Mouse (Mus musculus) right cerebral cortex, adult 18-20 months (tissue): ENCODE results near the gene Col15a1.

Experiments
- DNase-seq: peaks from one replicate; pipeline ENCODE4 v3.0.0; 2022; ENCODE audit warnings: mixed read lengths

Gene Col15a1

DNA sequence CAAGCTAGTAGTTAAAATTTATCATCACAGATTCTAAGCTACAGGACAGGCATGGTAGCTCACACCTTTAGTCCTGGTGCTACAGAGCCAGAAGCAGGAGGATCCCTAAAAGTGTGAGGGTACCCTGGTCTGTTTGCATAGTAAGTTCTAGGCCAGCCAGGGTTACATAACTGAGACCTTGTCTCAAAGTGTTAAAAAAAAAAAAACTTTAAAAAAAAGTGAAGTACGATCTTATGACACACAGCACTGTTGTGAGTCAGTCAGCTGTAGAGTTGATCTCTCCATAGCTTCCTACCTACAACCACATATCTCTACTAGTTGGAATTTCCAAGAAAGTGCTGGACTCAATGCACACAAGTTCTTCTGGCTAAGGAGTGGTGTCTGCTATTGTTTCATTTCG lies 67.0 kb downstream of the Col15a1 start:
- DNase-seq = no peak

DNA sequence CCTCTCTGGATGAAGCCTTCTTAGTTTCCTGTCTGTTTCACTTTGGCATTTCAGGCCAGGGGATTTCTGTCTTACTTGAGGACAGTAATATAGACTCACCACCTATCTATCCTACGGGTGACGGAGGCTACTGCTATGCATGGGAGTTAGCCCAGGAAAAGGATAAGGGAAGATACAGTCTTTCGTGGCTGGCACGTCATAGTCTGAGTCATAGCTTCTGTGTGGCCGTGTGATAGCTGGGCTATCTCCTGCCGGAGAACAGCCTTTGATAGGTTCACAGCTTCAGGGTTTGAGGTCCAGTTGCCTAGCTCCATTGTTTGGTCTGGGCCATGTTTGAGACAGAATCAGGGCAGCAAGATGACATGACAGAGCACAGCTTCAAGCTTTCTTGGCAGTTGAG lies 70.4 kb downstream of the Col15a1 start:
- no peak for DNase-seq

DNA sequence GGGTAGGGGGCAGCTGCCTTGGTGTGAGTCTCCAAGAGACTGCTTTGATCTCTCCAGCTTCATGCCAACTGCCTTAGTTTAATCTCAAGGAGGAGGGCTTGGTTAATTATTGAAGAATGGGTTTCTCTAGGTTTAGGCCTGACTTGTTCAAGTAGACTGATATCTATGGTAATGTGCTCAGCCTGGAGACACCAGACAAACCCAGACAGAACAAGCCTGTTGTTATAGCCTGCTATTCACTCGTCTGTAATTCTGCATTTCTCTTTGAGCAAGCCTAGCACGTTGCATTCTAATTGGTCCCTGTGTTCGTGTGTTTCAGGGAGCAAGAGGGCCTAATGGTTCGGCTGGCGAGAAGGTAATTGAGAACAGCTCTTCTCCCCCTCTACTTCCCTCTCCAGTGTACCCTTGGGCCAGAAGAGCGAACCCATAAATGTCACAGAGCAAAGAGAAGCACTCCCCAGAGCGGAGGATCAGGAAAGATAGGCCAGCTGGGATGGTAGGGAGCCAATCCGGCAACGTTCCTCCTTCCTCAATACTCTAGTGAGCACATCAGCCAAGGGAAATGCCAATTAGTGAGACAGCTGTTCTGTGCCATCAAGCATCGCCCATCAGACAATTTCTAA lies 71.2 kb downstream of the Col15a1 start:
- no peak for DNase-seq

DNA sequence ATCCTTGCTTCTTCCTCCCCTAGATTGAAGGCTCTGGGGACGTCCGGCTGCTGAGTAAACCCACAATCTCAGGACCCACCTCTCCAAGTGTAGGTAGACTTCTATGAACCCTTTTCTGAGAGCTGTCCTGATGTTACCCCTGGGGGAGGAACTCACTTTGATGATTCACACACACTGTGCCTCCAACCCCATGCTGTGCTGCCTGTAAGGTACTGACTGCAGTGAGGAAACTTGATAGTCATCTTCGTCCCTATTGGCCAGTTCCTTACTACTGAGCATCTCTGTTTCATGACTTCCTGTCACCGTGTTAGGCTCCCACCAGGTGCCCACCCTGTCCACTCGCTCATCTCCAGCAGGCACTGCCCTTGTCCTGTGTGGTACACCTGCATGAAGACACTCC lies 72.2 kb downstream of the Col15a1 start:
- DNase-seq = no peak

DNA sequence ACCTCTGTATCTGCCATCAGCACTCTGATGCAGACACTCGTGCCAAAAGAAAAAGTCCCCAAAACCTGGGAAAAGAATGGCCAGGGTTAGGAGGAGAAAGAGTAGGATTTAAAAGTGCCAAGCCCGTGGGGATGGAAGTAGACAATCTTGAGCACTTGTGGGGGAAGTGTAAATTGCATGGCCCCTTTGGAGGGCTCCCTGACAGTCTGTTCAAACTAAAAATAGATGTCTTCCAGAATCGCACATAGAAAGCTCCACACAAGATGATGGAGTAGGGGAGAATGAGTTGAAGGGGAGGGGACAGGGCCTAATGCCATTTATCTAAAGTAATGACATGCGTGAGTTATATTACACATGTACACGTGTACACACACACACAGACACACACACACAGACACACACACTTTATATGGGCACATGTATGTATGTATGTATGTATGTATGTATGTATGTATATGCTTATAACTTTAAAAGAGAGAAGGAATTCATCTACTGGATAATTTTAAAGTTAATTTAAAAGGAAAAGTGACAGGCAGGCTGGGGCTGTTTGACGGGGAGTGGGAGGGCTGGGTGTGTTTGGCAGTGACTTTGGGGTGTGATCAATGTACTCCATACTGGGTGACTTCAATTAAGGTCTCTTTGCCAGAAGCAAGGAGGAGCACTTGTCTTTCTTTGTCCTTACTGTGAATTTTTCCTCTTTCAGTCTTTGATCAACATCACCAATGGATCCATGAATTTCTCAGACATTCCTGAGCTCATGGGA lies 74.1 kb downstream of the Col15a1 start:
- DNase-seq = no peak

DNA sequence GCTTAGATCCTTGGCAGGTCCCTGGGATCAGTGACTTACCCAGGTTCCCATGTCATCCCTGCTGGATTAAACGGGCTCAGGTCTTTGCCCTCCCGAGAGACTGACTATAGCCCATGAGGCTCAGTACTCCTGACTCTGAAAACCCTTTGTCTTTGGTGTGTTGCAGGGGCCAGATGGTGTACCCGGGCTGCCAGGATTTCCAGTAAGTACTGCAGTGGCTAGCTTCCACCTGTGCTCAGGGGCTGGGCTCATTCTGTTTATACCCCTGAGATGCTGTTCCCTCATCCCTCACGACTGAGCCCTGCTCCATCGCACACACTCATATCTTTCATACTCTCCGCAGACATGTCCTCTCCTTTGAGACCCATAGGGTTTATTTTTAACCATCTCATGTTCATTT lies 76.3 kb downstream of the Col15a1 start:
- DNase-seq = no peak

DNA sequence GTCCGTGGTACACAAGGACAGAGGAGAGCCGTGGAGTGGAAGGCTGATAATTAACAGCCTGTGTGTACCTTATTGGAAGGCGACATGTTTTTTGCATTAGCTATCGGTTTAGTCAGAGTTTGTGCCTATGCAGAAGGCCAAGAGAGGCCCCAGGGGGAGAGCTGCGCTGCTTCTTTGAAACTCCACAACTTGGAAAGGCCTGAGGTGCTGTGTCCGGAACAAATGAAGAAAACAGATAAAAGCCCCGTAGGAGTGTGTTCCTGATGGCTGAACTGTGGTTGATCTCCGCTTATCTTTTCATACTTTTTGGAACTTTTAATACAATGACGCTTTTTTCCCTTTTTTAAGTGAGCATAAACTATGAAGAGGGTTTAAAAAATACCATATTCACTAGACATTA lies 76.9 kb downstream of the Col15a1 start:
- no peak for DNase-seq

DNA sequence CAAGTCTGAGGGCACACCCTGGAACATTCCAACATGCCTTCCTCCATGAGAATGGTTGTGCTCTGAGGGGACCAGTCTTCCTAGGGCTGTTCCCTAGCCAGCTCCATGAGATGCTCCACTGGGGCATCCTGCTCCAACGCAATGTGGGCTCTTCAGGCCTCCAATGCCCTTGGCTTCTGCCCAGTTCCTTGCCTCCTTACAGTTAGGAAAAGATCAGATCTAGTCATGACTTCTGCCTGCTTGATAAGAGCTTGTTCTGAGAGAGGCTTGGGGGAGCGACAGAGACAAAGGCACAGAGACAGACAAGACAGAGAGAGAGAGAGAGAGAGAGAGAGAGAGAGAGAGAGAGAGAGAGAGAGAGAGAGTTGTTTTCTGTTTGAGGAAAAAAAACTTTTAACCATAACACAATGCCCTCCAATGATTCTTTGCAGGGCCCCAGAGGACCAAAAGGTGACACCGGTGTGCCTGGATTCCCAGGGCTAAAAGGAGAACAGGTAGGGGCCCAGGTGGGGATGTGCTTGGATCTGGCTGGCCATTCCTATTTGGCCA lies 78.7 kb downstream of the Col15a1 start:
- DNase-seq = no peak

DNA sequence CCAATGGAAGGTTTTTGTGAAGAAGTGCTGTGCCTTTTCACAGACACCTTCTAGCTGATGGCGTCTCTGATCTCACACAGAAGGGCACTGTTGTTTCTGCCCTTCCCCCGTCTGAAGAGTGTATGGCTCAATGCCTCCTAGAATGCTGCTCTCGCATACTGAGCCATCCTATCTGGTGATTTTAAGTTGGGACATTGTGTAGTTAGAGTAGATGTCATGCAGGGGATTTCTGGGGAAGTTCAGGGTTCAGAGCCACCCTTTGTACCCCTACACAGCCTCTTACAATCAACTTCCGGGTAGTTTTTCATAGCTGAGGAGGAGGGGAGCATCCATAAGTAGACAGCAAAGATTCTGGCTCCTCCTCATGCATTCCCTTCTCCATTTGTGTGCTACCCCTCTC lies 79.5 kb downstream of the Col15a1 start:
- DNase-seq = no peak

DNA sequence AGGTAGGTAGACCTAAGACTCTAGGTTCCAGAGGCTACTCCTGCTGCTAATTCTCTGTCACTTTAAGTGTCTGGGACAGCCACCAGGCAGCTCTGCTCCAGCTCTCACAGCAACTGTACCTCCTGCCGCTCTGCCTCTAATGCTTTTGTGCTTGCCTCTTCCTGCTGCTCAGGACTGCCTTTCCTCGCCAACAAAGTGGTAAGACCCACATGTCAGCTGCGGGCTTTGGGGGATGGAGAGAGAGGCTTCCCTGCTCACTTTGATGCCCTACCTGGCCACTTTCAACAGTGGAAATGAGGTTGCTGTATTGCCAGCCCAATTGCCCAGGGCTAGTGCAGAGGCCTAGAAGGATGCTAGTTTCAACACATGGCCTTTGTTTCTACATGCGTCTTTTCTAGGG lies 80.3 kb downstream of the Col15a1 start:
- no peak for DNase-seq

DNA sequence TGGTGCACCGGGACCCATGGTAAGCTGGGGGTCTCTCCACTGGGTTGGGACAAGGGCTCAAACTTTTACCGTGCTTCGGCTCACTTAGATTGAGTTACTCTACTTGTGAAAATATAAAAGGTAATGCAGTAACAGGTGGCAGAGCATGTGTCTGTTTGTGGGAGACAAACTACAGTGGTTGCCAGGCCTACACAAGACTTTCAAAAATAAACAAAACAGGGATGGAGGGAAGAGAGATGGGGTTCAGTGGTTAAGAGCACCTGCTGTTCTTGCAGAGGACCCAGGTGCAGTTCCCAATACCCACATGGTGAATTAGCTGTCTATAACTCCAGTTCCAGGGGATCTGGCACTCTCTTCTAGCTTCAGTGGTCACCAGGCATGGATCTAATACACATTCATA lies 81.6 kb downstream of the Col15a1 start:
- no peak for DNase-seq

DNA sequence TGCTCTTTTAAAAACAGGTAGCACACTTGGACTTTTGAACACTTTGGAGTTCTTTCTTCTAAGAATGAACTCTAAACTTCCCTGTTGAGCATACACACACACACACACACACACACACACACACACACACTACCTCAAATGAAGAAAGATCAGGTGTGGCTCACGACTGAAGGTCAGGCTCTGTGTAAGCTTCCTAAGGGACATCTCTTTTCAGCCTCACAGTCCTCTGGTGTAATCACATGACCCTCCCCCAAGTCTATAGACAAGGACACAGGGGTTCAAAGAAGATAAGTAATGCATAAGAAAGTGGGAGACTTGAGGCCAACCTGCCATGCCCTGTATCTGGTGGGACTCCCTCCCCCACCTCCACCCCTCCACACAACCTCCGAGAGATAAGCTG lies 82.5 kb downstream of the Col15a1 start:
- no peak for DNase-seq

DNA sequence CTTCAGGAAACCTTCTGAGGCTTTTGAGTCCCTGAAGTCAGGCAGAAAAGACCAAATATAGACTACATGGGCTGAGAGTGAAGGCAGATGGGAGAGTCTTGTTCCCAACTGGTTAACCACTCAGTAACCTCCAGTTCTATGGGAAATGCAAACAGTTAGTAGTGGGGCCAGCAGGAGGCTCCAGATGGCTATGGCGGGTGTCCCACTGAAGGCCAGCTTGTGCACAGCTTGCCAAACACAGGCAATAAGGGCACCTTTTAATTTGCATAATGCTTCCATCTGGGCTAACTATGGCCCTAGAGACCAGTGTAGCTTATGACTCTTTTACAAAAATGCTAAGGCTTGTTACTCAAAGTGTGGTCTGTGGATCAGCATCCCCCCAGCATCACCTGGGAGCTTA lies 83.1 kb downstream of the Col15a1 start:
- DNase-seq = no peak

DNA sequence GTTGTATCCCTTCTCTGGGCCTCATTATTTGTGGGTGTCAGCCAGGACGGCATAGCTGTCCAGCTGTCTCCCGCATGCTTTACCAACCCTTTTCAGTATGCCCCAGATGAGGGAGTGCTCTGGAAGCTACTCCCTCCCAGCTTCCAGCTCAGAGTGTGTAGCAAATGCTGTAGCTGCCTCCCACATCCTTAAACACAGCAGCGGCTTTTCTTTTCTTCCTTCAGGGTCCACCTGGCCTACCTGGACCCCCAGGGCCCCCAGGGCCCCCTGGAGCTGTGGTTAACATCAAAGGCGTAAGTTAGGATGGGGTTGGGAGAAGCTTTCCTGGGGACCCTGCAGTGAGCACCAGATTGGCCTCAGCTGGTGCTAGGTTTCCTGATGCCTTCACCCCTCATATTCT lies 85.0 kb downstream of the Col15a1 start:
- no peak for DNase-seq

DNA sequence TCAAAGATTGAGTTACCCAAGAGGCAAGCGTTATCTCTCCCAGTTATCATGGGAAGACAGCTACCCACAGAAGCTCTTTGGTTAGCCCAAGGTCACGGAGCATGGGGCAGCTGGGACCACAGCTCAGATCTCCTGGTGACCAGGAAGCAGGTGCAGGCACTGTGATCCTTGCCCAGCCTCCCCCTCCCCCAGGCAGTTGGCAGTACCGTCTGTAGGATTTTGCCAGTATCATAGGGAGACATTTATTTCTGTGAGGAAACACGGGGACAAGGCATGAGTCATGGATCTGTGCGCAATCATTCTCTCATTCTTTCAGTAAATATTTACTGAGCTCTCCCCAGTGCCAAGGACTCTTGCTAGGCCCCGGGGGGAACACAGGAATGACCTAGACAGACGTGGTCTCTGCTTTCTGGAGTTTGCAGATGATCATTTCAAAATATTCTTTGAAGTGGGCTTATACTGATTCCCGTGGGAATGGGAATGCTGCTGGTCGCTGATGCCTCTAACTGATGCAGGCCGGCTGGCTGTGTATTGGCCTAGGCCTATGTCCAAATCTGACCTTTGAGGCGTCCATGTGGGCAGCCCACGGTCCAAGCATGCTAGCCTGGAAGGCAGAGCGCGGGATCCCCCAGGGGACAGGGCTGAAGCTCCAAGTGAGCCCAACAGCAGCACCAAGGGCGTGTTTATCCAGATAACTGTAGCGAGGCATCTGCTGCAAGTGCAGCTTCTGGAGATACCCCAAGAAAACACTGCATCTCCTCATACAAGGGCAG lies 86.0 kb downstream of the Col15a1 start:
- DNase-seq = peak; percentile 73

DNA sequence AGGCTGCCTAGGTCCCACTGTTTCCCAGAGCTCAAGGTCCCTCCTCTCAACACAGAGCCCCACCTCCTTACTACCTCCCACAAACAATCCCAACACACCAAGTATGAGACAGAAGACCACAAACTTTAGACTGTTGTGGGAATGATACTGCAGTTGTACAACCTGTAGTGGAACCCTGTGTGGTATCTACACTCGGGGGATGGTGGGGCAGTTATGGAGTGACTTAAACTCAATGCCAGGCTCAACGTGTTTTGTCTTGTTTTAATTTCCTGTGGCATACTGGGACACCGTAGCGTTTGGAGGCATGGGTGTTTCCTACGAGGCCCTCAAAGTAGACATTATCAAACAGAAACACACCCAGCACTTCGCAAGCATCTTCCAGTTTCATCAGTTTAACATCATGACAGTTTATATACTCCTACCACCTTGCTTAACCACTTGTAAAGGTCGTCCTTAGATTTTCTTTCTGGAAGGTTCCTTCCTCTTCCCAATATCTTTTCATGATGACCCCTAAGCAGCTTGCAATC lies 86.6 kb downstream of the Col15a1 start:
- DNase-seq = no peak

DNA sequence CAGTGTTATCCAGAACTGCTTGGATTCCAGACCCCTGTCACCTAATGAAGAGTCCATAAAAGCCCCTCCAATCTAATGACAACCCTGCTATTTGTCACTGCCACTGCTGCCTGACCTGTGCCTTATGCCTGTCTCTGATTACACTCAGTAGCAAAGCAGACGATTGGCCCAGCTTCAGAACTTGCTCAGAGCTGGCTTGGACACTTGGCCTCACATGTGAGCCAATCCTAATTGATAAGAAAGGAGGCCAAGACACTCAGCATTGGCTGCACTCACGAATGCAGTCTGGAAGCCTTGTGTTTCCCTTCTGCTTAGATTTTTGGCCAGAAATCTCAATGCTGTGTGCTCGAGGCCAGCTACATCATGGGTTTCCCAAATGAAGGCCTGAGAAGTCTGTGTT lies 87.6 kb downstream of the Col15a1 start:
- DNase-seq = no peak

DNA sequence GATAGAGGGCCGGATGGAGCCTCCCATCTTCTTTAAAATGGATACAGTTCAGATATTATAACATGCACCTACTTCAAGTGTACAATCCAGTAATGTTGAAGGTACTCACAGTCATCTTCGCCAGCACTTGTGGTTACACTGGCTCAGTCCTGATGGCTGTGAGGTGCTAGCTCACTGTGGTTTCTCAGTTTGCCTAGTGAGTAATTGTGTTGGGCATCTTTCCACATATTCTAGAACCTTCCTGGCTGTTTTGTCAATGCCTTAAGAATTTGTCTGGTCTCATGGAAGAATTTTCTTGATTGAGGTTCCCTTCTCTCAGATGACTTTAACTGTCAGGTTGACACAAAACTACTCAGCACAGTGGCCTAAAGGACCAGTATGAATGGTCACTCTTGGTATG lies 92.7 kb downstream of the Col15a1 start:
- DNase-seq = no peak

DNA sequence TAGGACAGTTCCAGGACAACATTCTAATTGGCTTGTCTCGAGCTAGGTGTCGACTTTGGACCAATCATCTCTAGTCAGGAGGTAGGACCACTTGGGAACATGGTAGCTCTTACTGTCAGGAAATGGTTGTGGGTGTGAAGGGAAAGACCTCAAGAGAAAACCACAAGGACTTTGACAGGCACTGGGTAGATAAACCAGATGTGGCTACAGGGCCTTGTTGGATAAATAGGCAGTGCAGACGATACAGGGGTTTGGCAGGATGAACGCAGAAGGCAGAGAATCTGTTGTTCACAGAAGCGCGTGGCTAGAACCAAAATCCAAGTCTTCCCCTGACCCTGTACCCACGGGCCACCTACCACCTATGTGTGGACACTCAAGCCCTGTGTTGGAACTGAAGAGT lies 94.6 kb downstream of the Col15a1 start:
- no peak for DNase-seq

DNA sequence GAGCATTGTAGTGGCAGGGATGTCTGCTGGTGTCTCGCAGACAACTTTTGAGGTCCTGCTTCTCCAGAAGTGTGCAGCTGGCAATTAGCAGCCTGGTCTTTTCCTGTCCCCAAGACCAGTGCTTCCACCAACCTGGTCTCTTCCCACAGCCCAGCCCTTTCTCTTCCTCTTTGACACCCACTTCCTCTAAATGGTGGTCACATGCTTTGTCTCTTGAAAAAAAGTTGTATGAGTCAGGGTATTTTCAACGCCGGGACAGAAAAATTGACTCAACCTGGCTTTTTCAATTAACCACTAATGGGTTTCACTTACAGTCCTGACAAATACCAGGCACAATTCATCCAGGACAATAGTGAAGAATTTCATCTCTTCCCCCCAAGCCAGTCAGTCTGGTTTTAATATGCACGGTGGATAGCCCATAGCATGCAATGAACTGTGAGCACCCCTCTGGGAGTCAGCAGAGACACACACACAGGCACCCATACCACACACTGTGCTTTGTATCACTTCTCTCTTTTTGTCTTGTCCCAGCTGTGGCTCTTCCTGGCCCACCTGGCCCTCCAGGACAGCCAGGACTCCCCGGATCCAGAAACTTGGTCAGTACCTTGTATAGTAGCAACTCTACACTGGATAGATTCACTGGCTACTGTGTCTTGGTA lies 95.5 kb downstream of the Col15a1 start:
- DNase-seq = no peak

DNA sequence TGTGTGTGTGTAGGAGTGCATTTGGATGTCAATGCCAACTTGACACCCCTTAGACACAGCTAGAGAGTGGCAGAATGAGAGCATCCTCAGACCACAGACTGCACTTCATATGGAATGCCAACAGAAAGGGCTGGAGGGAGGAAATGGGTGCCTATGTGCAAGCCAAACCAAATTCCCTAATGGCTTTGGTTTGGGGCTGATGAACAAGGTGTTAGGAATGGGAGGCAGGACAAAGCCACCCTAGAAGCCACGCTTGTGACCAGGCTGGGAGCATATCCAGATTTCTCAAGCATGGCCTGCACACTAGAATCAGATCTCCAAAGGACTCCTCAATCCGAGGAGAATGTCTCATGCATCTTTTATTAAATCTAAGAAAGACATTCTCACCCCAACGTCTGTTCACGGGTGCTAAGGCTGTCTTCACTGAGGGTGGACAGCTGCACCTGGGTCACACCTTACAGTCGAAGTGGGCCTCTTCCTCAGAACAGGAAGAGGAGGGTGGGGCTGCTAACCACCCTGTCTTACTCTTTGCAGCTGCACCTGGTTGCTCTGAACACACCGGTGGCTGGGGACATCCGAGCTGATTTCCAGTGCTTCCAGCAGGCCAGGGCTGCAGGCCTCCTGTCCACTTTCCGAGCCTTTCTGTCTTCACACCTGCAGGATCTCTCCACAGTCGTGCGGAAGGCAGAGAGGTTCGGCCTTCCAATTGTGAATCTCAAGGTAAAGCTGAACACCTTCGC lies 102.1 kb downstream of the Col15a1 start:
- no peak for DNase-seq

DNA sequence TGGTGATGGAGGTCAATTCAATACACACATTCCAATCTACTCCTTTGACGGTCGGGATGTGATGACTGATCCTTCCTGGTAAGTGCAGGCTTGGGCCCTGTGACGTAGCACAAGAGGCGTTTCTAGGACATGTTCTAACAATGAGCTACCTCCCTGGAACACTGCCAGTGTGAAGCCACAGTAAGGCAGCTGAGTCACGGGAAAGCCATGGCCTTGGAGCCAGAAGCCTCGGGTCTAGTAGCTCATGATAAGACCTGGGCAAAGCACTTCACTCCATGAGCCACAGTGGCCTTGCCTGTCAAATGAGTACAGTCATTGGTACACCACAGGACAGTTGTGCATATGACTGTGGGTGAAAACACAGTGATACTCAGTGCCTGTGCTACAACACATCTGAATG lies 102.9 kb downstream of the Col15a1 start:
- no peak for DNase-seq
